Mouse (Mus musculus) ES-CJ7 (cell line): ENCODE results near the gene Pign.
A peak's percentile ranks its signal among the peaks of the same experiment; 100 is the strongest.

Experiments
- DNase-seq: peaks from one replicate; pipeline ENCODE4 v3.0.0; 2011; ENCODE audit warnings: low read depth, low spot score

Gene Pign

GRCm38 (mm10) chr1:105663171-105663961 is at the start of gene Pign, which contains the start of gene Relch:
TSS of gene Pign (minus strand) at chr1:105663677.
TSS of gene Relch (plus strand) at chr1:105663861.
- peak; percentile 100 for DNase-seq

- DNase-seq: peak; percentile 74
Observed at GRCm38 (mm10) chr1:105712822-105713221, 49.3 kb upstream of the Pign start.

DNA sequence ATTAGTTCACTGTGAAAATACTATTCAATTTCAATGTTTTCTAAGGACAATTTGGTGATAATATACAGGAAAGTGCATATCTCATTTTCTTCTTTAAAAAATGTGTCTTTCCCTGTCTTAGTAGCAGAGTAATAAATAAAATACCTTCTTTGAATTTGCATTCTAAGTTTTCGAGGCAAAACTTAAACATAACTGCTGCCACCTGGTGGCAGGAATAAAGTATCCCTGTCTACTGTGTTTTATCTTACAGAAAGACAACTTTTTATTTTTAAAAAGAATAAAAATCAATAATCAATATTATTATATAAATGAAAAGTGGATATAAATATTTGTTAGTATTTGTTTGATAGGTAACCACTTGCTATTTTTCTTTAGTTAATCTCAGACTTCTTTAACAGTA is 47.8 kb upstream of the Pign start:
- no peak for DNase-seq

- no peak for DNase-seq
Observed at GRCm38 (mm10) chr1:105709415-105709814, 45.9 kb upstream of the Pign start.

DNA sequence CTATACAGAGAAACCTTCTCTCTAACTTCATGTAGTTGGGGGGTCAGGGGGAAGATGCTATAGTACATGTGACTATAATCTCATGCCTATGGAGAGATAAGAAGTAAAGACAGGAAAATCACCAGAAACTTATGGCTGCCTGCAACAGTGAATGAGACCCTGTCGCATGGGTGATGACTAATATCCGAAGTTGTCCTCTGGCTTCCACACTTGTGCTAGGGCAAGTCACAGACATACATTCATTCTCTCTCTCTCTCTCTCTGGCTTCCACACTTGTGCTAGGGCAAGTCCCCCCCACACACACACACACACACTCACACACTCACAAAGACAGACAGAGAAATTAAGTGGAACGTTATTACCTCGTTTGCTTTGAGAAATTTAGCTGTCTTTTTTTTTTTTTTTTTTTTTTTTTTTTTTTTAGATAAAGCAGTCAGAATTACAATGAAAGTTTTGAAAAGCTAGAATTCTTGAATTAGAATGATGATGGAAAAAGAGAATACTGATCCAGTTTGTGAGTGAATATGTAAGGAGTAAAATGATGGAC is 37.6 kb upstream of the Pign start:
- DNase-seq: no peak

DNA sequence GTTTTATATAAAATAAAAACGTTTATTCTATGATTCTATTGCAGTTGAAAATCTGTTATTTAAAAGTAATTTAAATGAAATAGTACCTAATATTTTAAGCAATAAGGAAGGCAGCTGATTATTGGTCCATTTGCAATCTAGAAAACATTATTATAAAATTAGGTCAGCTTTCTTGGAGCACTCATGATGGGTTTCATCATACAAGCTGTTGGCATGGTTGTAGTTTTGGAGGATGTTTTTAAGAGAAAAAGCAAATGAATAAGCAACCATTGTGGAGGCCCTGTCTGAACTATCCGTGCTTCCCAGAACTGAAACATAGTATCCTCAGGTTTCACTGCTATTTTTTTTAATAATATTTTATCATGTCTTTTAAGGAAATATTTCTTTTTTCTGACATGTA is 32.1 kb upstream of the Pign start:
- no peak for DNase-seq

GRCm38 (mm10) chr1:105685501-105685900 is 22.0 kb upstream of the Pign start:
- DNase-seq: no peak

DNA sequence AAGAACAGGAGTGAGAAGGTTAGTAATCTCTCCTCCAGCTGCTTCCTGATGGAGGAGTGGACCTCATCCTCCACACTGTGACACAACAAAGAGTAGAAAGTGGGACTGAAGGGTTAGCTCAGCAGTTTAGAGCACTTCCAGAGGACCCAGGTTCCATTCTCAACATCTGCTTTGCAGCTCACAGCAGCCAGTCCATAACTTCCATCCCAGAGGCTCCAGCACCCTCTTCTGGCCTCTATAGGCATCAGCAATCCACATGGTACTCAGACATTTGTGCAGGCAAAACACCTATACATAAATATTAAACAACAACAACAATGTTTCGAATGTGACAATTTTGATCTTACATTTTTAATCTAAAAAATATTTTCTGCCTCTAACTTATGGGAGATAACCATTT is 17.1 kb upstream of the Pign start:
- peak; percentile 50 for DNase-seq

- DNase-seq: no peak
Observed at GRCm38 (mm10) chr1:105674763-105675162, 11.3 kb upstream of the Pign start.

GRCm38 (mm10) chr1:105669700-105670099 is 6.2 kb upstream of the Pign start:
- DNase-seq: no peak

DNA sequence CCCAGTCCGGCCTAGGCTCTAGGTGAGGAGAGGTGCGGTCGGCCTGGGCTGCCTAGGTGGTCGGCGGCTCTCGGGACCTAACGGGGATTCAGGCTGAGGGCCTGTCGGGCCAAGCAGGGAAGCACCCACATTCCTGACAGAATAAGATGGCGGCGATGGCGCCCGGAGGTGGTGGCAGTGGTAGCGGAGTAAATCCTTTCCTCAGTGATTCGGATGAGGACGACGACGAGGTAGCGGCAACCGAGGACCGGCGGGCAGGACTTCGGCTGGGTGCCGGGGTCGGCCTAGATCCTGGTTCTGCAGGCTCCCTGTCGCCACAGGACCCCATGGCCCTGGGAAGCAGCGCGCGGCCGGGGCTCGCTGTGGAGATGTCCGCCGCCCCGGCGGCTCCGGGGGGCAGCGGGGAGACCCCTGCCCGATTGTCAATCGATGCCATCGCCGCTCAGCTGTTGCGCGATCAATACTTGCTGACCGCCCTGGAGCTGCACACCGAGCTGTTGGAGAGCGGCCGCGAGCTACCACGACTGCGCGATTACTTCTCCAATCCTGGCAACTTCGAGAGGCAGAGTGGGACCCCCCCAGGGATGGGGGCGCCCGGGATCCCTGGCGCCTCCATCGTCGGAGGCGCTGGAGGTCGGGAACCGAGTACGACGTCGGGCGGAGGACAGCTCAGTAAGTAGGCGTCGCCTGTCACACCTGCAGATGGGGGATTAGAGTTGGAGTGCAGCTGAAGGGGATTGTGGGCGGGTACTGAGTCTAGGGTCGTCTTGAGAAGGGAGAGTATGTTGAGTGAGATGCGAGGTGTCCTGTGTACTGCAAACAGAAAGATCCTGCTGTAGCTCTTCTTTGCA is 710 bp upstream of the Pign start:
- DNase-seq: peak; percentile 66

DNA sequence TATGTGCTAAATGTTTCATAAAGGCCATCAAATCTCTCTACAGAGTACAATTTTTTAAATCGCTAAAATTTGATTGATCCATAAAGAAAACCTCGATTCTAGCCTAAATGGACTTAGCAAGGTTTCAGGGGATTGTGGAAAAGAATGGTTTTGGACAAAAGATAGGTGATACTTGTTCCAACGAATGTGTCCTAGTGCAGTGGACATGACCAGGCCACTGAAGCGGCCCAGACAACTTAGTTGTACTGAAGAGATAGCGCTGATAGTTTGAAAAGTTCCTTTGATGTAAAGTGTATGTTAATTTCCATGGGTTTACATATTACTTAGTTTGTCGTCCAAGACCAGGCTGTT is 682 bp downstream of the Pign start:
- DNase-seq: no peak

DNA sequence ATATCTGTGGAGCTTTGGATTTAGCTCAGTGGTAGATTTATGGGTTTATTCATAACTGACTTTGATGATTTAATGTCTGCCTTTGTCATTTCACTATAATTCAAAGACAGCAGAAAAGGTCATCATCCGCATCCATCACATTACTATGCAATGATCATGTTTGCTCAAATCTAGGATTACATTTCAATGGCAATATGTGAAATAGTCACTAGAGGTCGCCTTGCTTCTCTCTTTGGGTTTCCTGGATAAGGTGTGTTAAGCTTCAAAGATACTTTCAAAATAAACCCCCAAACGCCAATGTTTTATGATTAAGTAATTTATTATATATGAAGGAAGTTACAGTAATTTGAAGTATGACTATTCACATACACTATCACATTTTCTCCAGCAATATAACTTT is 3.5 kb downstream of the Pign start:
- peak; percentile 57 for DNase-seq

- no peak for DNase-seq
Observed at GRCm38 (mm10) chr1:105653981-105654380, 9.5 kb downstream of the Pign start.

DNA sequence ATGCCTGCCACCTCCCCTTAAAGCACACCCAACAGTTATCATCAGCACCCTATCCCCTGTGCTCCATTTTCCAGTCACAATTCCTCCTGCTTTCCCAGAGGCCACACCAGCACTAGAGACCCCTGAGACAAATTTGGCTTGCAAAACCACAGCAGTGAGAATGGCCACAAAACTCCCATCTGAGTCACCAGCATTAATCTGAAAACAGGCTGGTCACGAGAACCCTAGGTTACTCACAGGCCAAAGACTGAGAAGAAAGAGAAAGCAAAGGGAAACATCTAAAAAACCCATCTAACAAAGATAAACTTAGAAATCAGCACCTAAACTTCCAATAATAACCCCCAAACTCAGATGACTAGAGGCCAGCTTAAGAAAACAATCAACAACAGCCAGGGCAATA is 12.8 kb downstream of the Pign start:
- DNase-seq: no peak

GRCm38 (mm10) chr1:105644093-105644492 is 19.4 kb downstream of the Pign start:
- no peak for DNase-seq

DNA sequence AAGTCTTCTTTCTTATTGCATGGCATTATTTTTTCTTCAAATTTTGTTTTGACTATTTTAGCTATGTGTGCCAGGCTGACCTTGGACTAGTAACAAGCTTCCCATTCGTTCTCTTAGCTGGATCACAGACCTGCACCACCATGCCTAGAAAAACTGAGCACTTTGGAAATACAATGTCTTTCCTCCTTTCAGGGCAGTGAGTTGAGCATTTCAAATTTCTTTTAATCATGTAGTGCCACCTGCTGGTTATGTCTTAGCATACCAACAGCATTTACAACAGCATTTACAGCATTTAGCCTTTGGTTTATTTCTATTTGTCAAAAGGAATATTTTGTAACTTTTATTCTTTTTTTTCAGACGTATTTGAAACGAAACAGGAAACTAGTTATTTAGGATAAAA is 33.0 kb downstream of the Pign start:
- peak; percentile 55 for DNase-seq

DNA sequence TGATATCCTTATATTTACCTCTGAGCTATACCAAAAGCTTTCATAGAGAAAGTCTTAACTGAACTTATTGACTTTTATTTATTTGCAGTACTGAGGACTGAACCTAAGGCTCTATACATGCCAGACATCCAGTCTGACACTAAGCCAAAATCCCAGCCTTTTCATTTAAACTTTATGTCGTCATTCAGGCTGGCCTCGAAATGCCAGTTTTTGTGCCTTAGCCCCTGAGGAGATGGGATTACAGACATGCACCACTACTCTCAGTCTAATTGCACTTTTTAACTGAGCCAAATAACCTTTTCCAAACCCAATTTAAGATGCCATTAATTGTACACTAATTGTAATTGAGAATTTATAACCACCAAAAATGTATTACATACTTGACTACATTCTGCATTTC is 73.8 kb downstream of the Pign start:
- no peak for DNase-seq

DNA sequence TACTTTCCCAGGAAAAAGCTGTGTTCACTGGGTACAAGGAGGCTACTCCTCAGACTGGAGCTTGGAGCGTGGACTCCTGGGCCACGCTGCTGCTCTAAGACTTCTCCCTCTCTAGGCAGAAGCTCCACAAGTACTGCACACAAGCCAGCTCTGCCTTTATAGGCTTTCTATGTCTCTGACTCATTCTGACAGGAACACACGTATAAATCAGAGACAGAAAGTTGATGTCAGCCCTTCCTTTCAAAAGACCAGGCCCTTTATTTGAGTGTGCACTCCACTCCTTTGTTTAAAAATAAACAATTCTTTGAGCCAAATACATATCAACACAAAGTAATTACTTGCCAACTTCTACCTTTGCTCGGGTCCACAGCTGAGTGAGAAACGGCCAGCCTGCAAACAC is 74.8 kb downstream of the Pign start:
- DNase-seq: no peak

DNA sequence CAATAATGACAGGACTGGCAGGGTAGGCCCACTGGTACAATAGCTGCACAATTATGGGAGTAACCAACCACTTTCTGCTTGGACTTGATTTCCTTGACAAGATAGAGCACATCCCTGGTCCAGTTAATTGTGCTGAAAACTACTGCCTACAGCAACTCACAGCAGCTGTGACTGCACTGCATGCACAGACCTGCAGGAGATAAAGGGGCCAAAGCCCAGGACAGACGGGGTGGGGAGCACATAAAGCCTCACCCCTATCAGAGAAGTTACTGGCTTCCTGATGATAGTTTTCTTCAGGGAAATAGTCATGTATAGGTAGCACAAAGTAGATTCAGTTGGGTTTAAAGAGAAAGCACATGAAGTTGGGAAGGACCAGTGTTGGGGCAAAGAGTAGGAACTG is 80.7 kb downstream of the Pign start:
- no peak for DNase-seq

GRCm38 (mm10) chr1:105580909-105581308 is 82.6 kb downstream of the Pign start:
- DNase-seq: no peak

DNA sequence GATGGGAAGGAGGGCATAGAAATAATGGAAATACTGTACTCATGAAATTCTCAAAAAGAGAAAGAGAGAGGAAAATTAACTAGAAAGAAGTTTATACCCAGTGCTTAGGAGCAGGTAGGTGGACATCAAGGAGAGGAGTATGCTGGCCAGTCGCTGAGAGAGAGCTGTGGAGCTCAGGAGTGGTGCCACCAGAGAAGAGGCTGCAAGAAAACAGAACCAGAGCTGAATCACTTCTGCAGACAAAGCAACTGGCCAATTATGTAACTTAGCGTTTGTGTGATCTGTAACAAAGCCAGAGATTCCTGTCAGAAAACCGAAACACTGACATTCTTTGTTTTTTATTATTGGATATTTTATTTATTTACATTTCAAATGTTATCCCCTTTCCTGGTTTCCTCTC is 97.4 kb downstream of the Pign start:
- DNase-seq: no peak

DNA sequence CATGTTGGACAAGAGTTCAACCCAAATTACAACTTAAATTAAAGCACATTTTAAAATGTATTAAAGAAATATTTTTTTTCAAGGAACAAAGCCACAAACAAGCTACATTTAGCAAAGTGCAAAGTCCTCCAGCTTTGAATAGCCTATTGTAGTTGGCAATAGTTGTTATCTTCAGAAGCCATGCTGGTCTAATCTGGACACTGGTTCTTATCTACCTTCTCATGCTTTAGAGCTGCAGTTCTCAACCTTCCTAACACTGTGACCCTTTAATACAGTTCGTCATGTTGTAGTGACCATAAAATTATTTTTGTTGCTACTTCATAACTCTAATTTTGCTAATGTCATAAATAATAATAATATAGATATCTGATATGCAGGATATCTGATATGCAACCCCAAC is 99.2 kb downstream of the Pign start:
- DNase-seq: no peak
